Mouse (Mus musculus) intestine, postnatal 0 days (tissue): ENCODE results near the gene Prkaca. TPM values are rescaled to one million over a fixed set of nuclear protein-coding genes. Genes with fewer than 3 reads are reported as not detected.

Experiments
- ATAC-seq: fragments of 200-750 bp; cut with Nextera tagmentation; 2 replicates; pipeline ENCODE4 v1.8.0; 2017; ENCODE audit warnings: mild to moderate bottlenecking, moderate TSS enrichment, moderate library complexity
- H3K27ac ChIP-seq: fragments of 300-500 bp; sonication (generic); 2 replicates; pipeline ENCODE4 v1.5.1; 2014; ENCODE audit warnings: mild to moderate bottlenecking, low read depth, low read length, moderate library complexity
- H3K27me3 ChIP-seq: fragments of 300-500 bp; sonication (generic); replicated peaks from 2 replicates; pipeline ENCODE4 v1.6.1; 2014; ENCODE audit warnings: low read length, mixed read lengths; ENCODE audit not compliant: control insufficient read depth, insufficient read depth
- H3K36me3 ChIP-seq: fragments of 300-500 bp; sonication (generic); 2 replicates; pipeline ENCODE4 v1.6.1; 2014; ENCODE audit warnings: mild to moderate bottlenecking, moderate library complexity; ENCODE audit not compliant: control insufficient read depth, insufficient read depth
- H3K4me1 ChIP-seq: fragments of 300-500 bp; sonication (generic); replicated peaks from 2 replicates; pipeline ENCODE4 v1.6.1; 2014; ENCODE audit warnings: antibody characterized with exemption, low read length, mixed read lengths; ENCODE audit not compliant: control insufficient read depth, insufficient read depth
- H3K4me2 ChIP-seq: fragments of 300-500 bp; sonication (generic); replicated peaks from 2 replicates; pipeline ENCODE4 v1.6.1; 2014; ENCODE audit warnings: low read depth, mild to moderate bottlenecking, moderate library complexity
- H3K4me3 ChIP-seq: fragments of 300-500 bp; sonication (generic); 2 replicates; pipeline ENCODE4 v1.5.1; 2014; ENCODE audit warnings: low read depth, low read length
- H3K9ac ChIP-seq: fragments of 300-500 bp; sonication (generic); 2 replicates; pipeline ENCODE4 v1.6.1; 2014; ENCODE audit warnings: mild to moderate bottlenecking, low read depth, low read length
- H3K9me3 ChIP-seq: fragments of 300-500 bp; sonication (generic); 2 replicates; pipeline ENCODE4 v1.6.1; 2016; ENCODE audit warnings: mixed run types; ENCODE audit not compliant: control insufficient read depth
- CTCF ChIP-seq: sonication (generic); IDR thresholded peaks from 2 replicates; pipeline ENCODE4 v1.5.1; 2016; ENCODE audit warnings: low read depth, mild to moderate bottlenecking, control low read depth, antibody characterized with exemption, moderate library complexity
- WGBS: fragments of 180-500 bp; shearing (Covaris S2); extraction: QIAGEN DNeasy Blood & Tissue Kit; methylation state at CpG from one replicate; pipeline ENCODE4 v1.1.7; 2014; 5-methylcytosine and 5-hydroxymethylcytosine counted together
- microRNA counts: library from miRNA; unstranded; fragments of <30 nt; microRNA quantifications from one replicate; lab custom pipeline; 2016
- microRNA-seq: library from miRNA; unstranded; fragments of <30 nt; microRNA quantifications from one replicate; pipeline ENCODE4, GENCODE M21; 2016
- polyA plus RNA-seq: library from polyadenylated mRNA; unstranded; fragments of >200 nt; fragmentation: Nextera tagmentation; extraction: Ambion mirVana; gene quantifications from 2 replicates; pipeline ENCODE4 v1.2.1, GENCODE M21; 2015

Prkaca gene
- polyA plus RNA-seq, 1 experiment from 2014 or later, result 70.7 TPM

- Histone ChIP-seq H3K36me3 (no peaks in the 10 kb centered on the region), H3K9ac (no peak overlapping the region), H3K9me3 (no peaks in the 10 kb centered on the region), H3K4me2 (no peak overlapping the region), H3K4me1 (no peaks in the 10 kb centered on the region), H3K4me3 (no peak overlapping the region), H3K27ac (no peak overlapping the region), H3K27me3 (peaks cover 31% of the 10 kb centered on the region)
- 28% methylated on average over 7 of the region's 7 CpGs for WGBS
- peak; percentile 29; the same call in 1 of the 2 replicates for TF ChIP-seq CTCF
- no peak for ATAC-seq
Measured at GRCm38 (mm10) chr8:84044103-84044502, 71.3 kb downstream of the Prkaca start.

GRCm38 (mm10) chr8:84044900-84045299 is 72.1 kb downstream of the Prkaca start, which contains the start of gene Rln3:
Rln3 (minus strand) TSS chr8:84045000.
- Histone ChIP-seq H3K9me3 (no peaks in the 10 kb centered on the region), H3K4me2 (no peak within 1 kb of the TSS), H3K36me3 (no peaks in the 10 kb centered on the region), H3K27me3 (peaks cover 31% of the 10 kb centered on the region), H3K9ac (no peak within 1 kb of the TSS), H3K4me1 (no peaks in the 10 kb centered on the region), H3K4me3 (0 out of 2 replicates have a peak within 1 kb of the TSS, but pooled peaks have one; percentile 2), H3K27ac (no peak within 1 kb of the TSS)
- no peak for ATAC-seq
- no peak for TF ChIP-seq CTCF
- 20% methylated on average over 9 of the region's 9 CpGs for WGBS

MicroRNAs encoded within 50 kb of the gene (microRNA counts, 519-probe panel; counts per million panel counts)
- microRNA mmu-miR-1199 (lab: Ali Mortazavi, UCI), result not detected

Small RNA genes lying within 50 kb of the gene (microRNA-seq; reads per million reads assigned to microRNA genes)
- not detected for gene Gm44330
- not detected for gene Gm44450
- 1.1 reads per million for gene Mir1199
- gene Mir8111, result 2.7 reads per million, percentile 2 among the genes with 10 or more reads in this experiment

Other genes starting within 250 kb of the Prkaca start
- gene Adgre5, start 231.7 kb upstream of the Prkaca start, polyA plus RNA-seq, result 17.2 and 17.6 TPM in 2 replicates
- 4.4 and 5.6 TPM in 2 replicates for gene Adgrl1, start 72.9 kb upstream of the Prkaca start, polyA plus RNA-seq
- gene Gm10644, start 17.8 kb upstream of the Prkaca start, polyA plus RNA-seq, result 0.09 and 0.12 TPM in 2 replicates
- 13.8 and 16.0 TPM in 2 replicates for gene Asf1b, start 17.5 kb upstream of the Prkaca start, polyA plus RNA-seq
- 3.5 and 4.5 TPM in 2 replicates for gene Samd1, start 24.7 kb downstream of the Prkaca start, polyA plus RNA-seq
- gene 1700067K01Rik, start 28.5 kb downstream of the Prkaca start, polyA plus RNA-seq, result 0.68 and 0.86 TPM in 2 replicates
- gene 2210011C24Rik, start 39.2 kb downstream of the Prkaca start, polyA plus RNA-seq, result 4.5 and 4.7 TPM in 2 replicates
- gene Palm3, start 48.5 kb downstream of the Prkaca start, polyA plus RNA-seq, result 0.30 and 0.39 TPM in 2 replicates
- 0.29 and 0.31 TPM in 2 replicates for gene Il27ra, start 69.6 kb downstream of the Prkaca start, polyA plus RNA-seq
- gene Rln3, start 72.0 kb downstream of the Prkaca start, polyA plus RNA-seq, result 0.42 TPM in 1 of 2 replicates, not detected in the other
- 1.0 and 1.1 TPM in 2 replicates for gene Gm10643, start 92.1 kb downstream of the Prkaca start, polyA plus RNA-seq
- gene Rfx1, start 93.8 kb downstream of the Prkaca start, polyA plus RNA-seq, result 3.1 and 3.3 TPM in 2 replicates
- gene Dcaf15, start 131.8 kb downstream of the Prkaca start, polyA plus RNA-seq, result 8.6 and 10.4 TPM in 2 replicates
- 0.29 and 0.46 TPM in 2 replicates for gene Podnl1, start 153.0 kb downstream of the Prkaca start, polyA plus RNA-seq
- 16.2 and 16.9 TPM in 2 replicates for gene Cc2d1a, start 174.9 kb downstream of the Prkaca start, polyA plus RNA-seq
- gene 4930432K21Rik, start 175.0 kb downstream of the Prkaca start, polyA plus RNA-seq, result 0.17 and 0.18 TPM in 2 replicates
- gene Nanos3, start 212.2 kb downstream of the Prkaca start, polyA plus RNA-seq, result 1.6 and 1.8 TPM in 2 replicates